Mouse (Mus musculus) NIH3T3 (cell line): ENCODE data around the gene Doc2g.
"Not testable (repeated sequence)": the region's sequence is repeated elsewhere in the genome, so short reads cannot be mapped to it uniquely, and the experiment has no call there.

Source experiments
- DNase-seq: peaks from one replicate; pipeline ENCODE4 v3.0.0-alpha.2; 2012; ENCODE audit warnings: low read depth

Gene Doc2g

GRCm38 (mm10) chr19:4017921-4018587 lies 14.9 kb downstream of the Doc2g start:
- DNase-seq: no peak

- DNase-seq: peak; percentile 99
These were observed 15.8 kb downstream of the Doc2g start for GRCm38 (mm10) chr19:4018743-4019583.

GRCm38 (mm10) chr19:4023185-4023584 lies 20.1 kb downstream of the Doc2g start:
- DNase-seq: no peak

- no peak for DNase-seq
These were observed 24.5 kb downstream of the Doc2g start for GRCm38 (mm10) chr19:4027576-4027975.

- DNase-seq: no peak
These were observed 29.6 kb downstream of the Doc2g start for GRCm38 (mm10) chr19:4032668-4033067.

GRCm38 (mm10) chr19:4033298-4033697 lies 30.2 kb downstream of the Doc2g start:
- no peak for DNase-seq

- no peak for DNase-seq
These were observed 30.6 kb downstream of the Doc2g start for GRCm38 (mm10) chr19:4033742-4034141.

- peak; percentile 57 for DNase-seq
These were observed 33.4 kb downstream of the Doc2g start for GRCm38 (mm10) chr19:4036327-4037045.

- DNase-seq: not testable (repeated sequence)
These were observed 34.2 kb downstream of the Doc2g start for GRCm38 (mm10) chr19:4037154-4037787.

- DNase-seq: peak; percentile 96
These were observed 34.7 kb downstream of the Doc2g start, which contains the start of gene Gstp1 for GRCm38 (mm10) chr19:4037788-4038232. Gene Gstp1, minus strand, starts transcription at chr19:4037985.

- DNase-seq: not testable (repeated sequence)
These were observed 37.8 kb downstream of the Doc2g start for GRCm38 (mm10) chr19:4040941-4041340.

GRCm38 (mm10) chr19:4041500-4041899 lies 38.4 kb downstream of the Doc2g start:
- not testable (repeated sequence) for DNase-seq

- DNase-seq: peak; percentile 44
These were observed 39.0 kb downstream of the Doc2g start for GRCm38 (mm10) chr19:4042124-4042523.

- DNase-seq: not testable (repeated sequence)
These were observed 41.0 kb downstream of the Doc2g start for GRCm38 (mm10) chr19:4044109-4044508.

GRCm38 (mm10) chr19:4045966-4046865 lies 43.1 kb downstream of the Doc2g start, which contains the start of gene Gstp2:
Gene Gstp2, minus strand, starts transcription at chr19:4046023.
- peak; percentile 98 for DNase-seq

GRCm38 (mm10) chr19:4046866-4047254 lies 43.7 kb downstream of the Doc2g start:
- no peak for DNase-seq

- peak; percentile 78 for DNase-seq
These were observed 44.7 kb downstream of the Doc2g start for GRCm38 (mm10) chr19:4047859-4048258.

- not testable (repeated sequence) for DNase-seq
These were observed 46.0 kb downstream of the Doc2g start for GRCm38 (mm10) chr19:4049069-4049468.

GRCm38 (mm10) chr19:4051016-4051415 lies 47.9 kb downstream of the Doc2g start:
- no peak for DNase-seq

GRCm38 (mm10) chr19:4051741-4052515 lies 48.8 kb downstream of the Doc2g start:
- peak; percentile 80 for DNase-seq
